Mouse (Mus musculus): Measurements from ENCODE around the gene Rcan1. TPM values are rescaled to one million over a fixed set of nuclear protein-coding genes. Genes with fewer than 3 reads are reported as not detected.

Gene Rcan1
- polyA plus RNA-seq, 1 experiment: 44.4 TPM

DNA sequence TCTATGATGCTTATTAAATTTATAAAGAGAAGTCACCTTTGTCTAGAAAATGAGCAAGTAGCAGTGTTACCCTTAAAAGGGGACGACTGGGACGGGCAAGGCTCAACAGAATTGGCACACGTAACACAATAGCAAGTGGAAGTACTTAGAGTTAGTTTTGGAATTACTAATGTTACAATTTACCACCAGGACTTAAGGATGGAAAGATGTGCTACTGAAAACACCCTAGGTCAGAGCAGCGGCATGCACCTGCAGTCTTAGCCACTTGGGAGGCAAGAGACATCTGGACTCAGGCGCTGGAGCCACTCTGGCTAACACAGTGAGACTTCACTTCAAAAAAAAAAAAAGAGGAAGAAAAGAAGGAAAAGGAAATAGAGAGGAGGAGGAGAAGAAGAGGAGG, 14.7 kb downstream of the Rcan1 start:
- Histone ChIP-seq H3K36me3 (ENCODE audit: control insufficient read depth, insufficient read depth, low read length) (no peaks in the 10 kb centered on the region), H3K4me1 (ENCODE audit: control insufficient read depth, insufficient read depth, low read length) (no peaks in the 10 kb centered on the region), H3K4me3 (ENCODE audit: insufficient read depth, low read depth, low read length) (no peak overlapping the region), H3K27me3 (replicated peaks; ENCODE audit: control insufficient read depth, insufficient read depth, low read length) (no peaks in the 10 kb centered on the region), H3K27ac (ENCODE audit: insufficient read depth, low read depth, low read length) (no peak overlapping the region)
- WGBS: 93% methylated on average over 5 of the region's 5 CpGs
- TF ChIP-seq POLR2A (IDR thresholded peaks at IDR 0.05; ENCODE audit: low read depth, low read length) (no peak), CTCF (conservative IDR thresholded peaks at IDR 0.05; ENCODE audit: insufficient read depth, insufficient read length, low read depth, low read length) (no peak)
- DNase-seq: no peak

DNA sequence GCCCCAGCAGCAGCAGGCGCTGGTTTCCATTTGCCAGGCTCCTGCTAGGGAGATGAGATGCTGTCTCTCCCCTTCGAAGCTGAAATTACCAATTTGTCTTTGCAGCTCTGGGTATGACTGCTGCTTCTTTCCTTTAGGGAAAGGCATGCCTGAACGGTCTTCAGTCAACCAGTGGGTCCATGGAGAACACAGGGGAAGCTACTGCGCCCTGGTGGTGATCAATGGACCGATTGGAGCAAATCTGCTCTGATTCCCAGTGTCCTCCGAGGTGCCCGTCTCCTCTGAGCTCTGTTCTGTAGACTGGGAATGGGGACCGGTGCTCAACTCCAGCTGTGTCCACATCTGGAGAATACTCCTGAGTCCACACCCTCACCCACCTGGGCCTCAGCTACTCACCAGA, 15.2 kb downstream of the Rcan1 start:
- DNase-seq: no peak
- Histone ChIP-seq H3K27ac (ENCODE audit: insufficient read depth, low read depth, low read length) (no peak overlapping the region), H3K4me1 (ENCODE audit: control insufficient read depth, insufficient read depth, low read length) (no peaks in the 10 kb centered on the region), H3K27me3 (replicated peaks; ENCODE audit: control insufficient read depth, insufficient read depth, low read length) (no peaks in the 10 kb centered on the region), H3K36me3 (ENCODE audit: control insufficient read depth, insufficient read depth, low read length) (no peaks in the 10 kb centered on the region), H3K4me3 (ENCODE audit: insufficient read depth, low read depth, low read length) (no peak overlapping the region)
- 60% methylated on average over 8 of the region's 8 CpGs for WGBS
- TF ChIP-seq POLR2A (IDR thresholded peaks at IDR 0.05; ENCODE audit: low read depth, low read length) (no peak), CTCF (conservative IDR thresholded peaks at IDR 0.05; ENCODE audit: insufficient read depth, insufficient read length, low read depth, low read length) (peak; percentile 35; the same call in 1 of the 2 replicates)

- H3K4me1 ChIP-seq (ENCODE audit: control insufficient read depth, insufficient read depth, low read length): no peaks in the 10 kb centered on the region
- H3K27ac ChIP-seq (ENCODE audit: insufficient read depth, low read depth, low read length): no peak overlapping the region
- 92% methylated on average over 18 of the region's 18 CpGs for WGBS
- no peak for TF ChIP-seq CTCF (conservative IDR thresholded peaks at IDR 0.05; ENCODE audit: insufficient read depth, insufficient read length, low read depth, low read length)
- no peaks in the 10 kb centered on the region for H3K27me3 ChIP-seq (replicated peaks; ENCODE audit: control insufficient read depth, insufficient read depth, low read length)
- H3K36me3 ChIP-seq (ENCODE audit: control insufficient read depth, insufficient read depth, low read length): no peaks in the 10 kb centered on the region
- DNase-seq: no peak
- H3K4me3 ChIP-seq (ENCODE audit: insufficient read depth, low read depth, low read length): no peak overlapping the region
Measured at GRCm38 (mm10) chr16:92454495-92454894, 16.2 kb downstream of the Rcan1 start.

GRCm38 (mm10) chr16:92454002-92454401, 16.7 kb downstream of the Rcan1 start:
- Histone ChIP-seq H3K4me3 (ENCODE audit: insufficient read depth, low read depth, low read length) (no peak overlapping the region), H3K36me3 (ENCODE audit: control insufficient read depth, insufficient read depth, low read length) (no peaks in the 10 kb centered on the region), H3K4me1 (ENCODE audit: control insufficient read depth, insufficient read depth, low read length) (no peaks in the 10 kb centered on the region), H3K27me3 (replicated peaks; ENCODE audit: control insufficient read depth, insufficient read depth, low read length) (no peaks in the 10 kb centered on the region), H3K27ac (ENCODE audit: insufficient read depth, low read depth, low read length) (no peak overlapping the region)
- 95% methylated on average over 7 of the region's 7 CpGs for WGBS
- DNase-seq: no peak
- TF ChIP-seq CTCF (conservative IDR thresholded peaks at IDR 0.05; ENCODE audit: insufficient read depth, insufficient read length, low read depth, low read length) (no peak), POLR2A (IDR thresholded peaks at IDR 0.05; ENCODE audit: low read depth, low read length) (no peak)

DNA sequence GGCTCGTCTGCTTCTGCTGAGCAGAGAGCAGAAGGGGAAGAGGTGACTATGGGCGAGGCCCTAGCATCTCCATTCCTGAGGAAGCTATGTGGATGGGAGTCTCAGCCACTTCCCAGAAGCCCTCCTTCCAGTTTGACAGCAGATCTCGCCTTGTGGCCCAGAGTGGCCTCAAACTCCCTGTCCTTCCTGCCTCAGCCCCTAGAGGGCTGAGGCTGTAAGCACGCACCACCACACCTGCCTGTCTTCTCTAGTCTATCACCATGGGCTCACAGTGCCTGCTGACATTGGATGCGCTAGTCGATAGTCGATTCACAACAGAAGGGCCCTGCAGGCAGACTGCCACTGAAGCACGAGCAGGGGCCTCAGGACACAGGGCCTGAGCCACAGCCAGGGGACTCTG, 18.1 kb downstream of the Rcan1 start:
- WGBS: 75% methylated on average over 8 of the region's 8 CpGs
- Histone ChIP-seq H3K4me3 (ENCODE audit: insufficient read depth, low read depth, low read length) (no peak overlapping the region), H3K27me3 (replicated peaks; ENCODE audit: control insufficient read depth, insufficient read depth, low read length) (no peaks in the 10 kb centered on the region), H3K27ac (ENCODE audit: insufficient read depth, low read depth, low read length) (no peak overlapping the region), H3K36me3 (ENCODE audit: control insufficient read depth, insufficient read depth, low read length) (no peaks in the 10 kb centered on the region), H3K4me1 (ENCODE audit: control insufficient read depth, insufficient read depth, low read length) (no peaks in the 10 kb centered on the region)
- DNase-seq: no peak
- peak; percentile 31; the same call in 1 of the 2 replicates for TF ChIP-seq CTCF (conservative IDR thresholded peaks at IDR 0.05; ENCODE audit: insufficient read depth, insufficient read length, low read depth, low read length)
- TF ChIP-seq POLR2A (IDR thresholded peaks at IDR 0.05; ENCODE audit: low read depth, low read length): no peak

GRCm38 (mm10) chr16:92451516-92452072, 19.1 kb downstream of the Rcan1 start:
- H3K27ac ChIP-seq (ENCODE audit: insufficient read depth, low read depth, low read length): no peak overlapping the region
- no peak overlapping the region for H3K4me3 ChIP-seq (ENCODE audit: insufficient read depth, low read depth, low read length)
- H3K36me3 ChIP-seq (ENCODE audit: control insufficient read depth, insufficient read depth, low read length): no peaks in the 10 kb centered on the region
- DNase-seq: no peak
- H3K4me1 ChIP-seq (ENCODE audit: control insufficient read depth, insufficient read depth, low read length): no peaks in the 10 kb centered on the region
- 78% methylated on average over 17 of the region's 17 CpGs for WGBS
- TF ChIP-seq POLR2A (IDR thresholded peaks at IDR 0.05; ENCODE audit: low read depth, low read length) (no peak), CTCF (conservative IDR thresholded peaks at IDR 0.05; ENCODE audit: insufficient read depth, insufficient read length, low read depth, low read length) (no peak)
- no peaks in the 10 kb centered on the region for H3K27me3 ChIP-seq (replicated peaks; ENCODE audit: control insufficient read depth, insufficient read depth, low read length)

- 95% methylated on average over 8 of the region's 8 CpGs for WGBS
- no peaks in the 10 kb centered on the region for H3K4me1 ChIP-seq (ENCODE audit: control insufficient read depth, insufficient read depth, low read length)
- no peaks in the 10 kb centered on the region for H3K27me3 ChIP-seq (replicated peaks; ENCODE audit: control insufficient read depth, insufficient read depth, low read length)
- no peak for DNase-seq
- no peak overlapping the region for H3K4me3 ChIP-seq (ENCODE audit: insufficient read depth, low read depth, low read length)
- H3K36me3 ChIP-seq (ENCODE audit: control insufficient read depth, insufficient read depth, low read length): no peaks in the 10 kb centered on the region
- TF ChIP-seq POLR2A (IDR thresholded peaks at IDR 0.05; ENCODE audit: low read depth, low read length) (no peak), CTCF (conservative IDR thresholded peaks at IDR 0.05; ENCODE audit: insufficient read depth, insufficient read length, low read depth, low read length) (no peak)
- no peak overlapping the region for H3K27ac ChIP-seq (ENCODE audit: insufficient read depth, low read depth, low read length)
Measured at GRCm38 (mm10) chr16:92450331-92450730, 20.3 kb downstream of the Rcan1 start.
